Mouse (Mus musculus): ENCODE results near the gene Med16.

DNA sequence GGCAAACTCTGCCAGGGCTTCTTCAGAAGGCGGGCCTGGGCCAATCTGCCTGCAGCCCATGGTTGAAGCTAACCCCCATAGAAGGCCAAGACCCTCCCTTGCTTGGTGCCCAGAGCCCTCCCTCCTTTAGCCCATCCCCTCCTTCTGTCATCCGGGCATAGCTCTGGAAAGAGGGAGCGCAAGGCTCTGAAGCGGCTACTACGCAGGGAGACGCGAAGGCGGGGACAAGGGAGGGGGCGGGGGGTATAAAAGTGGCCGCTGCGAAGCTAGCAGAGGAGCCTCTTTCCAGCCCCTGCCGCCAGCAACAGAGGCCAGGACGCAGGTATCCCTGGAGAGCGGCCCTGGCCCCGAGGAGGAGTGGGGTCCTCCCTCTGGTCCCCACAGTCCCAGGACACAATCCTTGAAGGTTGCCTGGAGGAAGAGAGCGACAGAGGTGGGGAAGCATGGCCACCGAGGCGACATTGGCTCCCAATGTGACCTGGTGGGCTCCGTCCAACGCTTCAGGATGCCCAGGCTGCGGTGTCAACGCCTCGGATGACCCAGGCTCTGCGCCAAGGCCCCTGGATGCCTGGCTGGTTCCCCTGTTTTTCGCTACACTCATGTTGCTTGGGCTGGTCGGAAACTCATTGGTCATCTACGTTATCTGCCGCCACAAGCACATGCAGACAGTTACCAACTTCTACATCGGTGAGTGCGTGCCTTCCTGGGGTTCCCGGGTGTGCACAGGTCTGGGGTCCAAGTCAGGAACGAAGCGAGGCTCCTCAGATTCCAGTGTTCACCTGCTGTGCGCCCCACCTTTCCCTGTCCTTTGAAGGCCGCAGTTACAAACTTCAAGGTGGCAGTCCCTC is 9.7 kb upstream of the Med16 start:
- TF ChIP-seq CTCF (conservative IDR thresholded peaks at IDR 0.05; ENCODE audit: insufficient read depth, insufficient read length, low read depth, low read length) = no peak
- no peak for TF ChIP-seq POLR2A (IDR thresholded peaks at IDR 0.05; ENCODE audit: low read depth, low read length)

Measured in kidney, adult 2 months (tissue).